Mouse (Mus musculus) myocyte (in vitro differentiated cells): ENCODE measurements around the gene Cdca8.

ENCODE experiments used
- CEBPB ChIP-seq: IDR thresholded peaks from 2 replicates; pipeline ENCODE4 v1.6.1; 2011; ENCODE audit warnings: mild to moderate bottlenecking, moderate library complexity; ENCODE audit not compliant: poor library complexity, insufficient read depth, severe bottlenecking
- E2F4 ChIP-seq: IDR thresholded peaks from one replicate; pipeline ENCODE4 v1.6.1; 2011; ENCODE audit warnings: mild to moderate bottlenecking, control low read depth, moderate library complexity; ENCODE audit not compliant: insufficient read depth
- MAX ChIP-seq: IDR thresholded peaks from one replicate; pipeline ENCODE4 v1.6.1; 2011; ENCODE audit warnings: low read depth, mild to moderate bottlenecking, control low read depth
- MYOD1 ChIP-seq, 3 experiments: IDR thresholded peaks; one replicate each; pipeline ENCODE4 v1.6.1; 2011; ENCODE audit warnings: control low read depth in 2 of 3, low read depth in 2 of 3, mild to moderate bottlenecking in 2 of 3, moderate library complexity in 1 of 3; ENCODE audit not compliant: insufficient read length in 2 of 3, control insufficient read depth in 1 of 3
- POLR2A ChIP-seq: IDR thresholded peaks from one replicate; pipeline ENCODE4 v1.6.1; 2011; ENCODE audit warnings: low read depth, mild to moderate bottlenecking, control low read depth, moderate library complexity; ENCODE audit not compliant: insufficient read length
- SRF ChIP-seq: IDR thresholded peaks from one replicate; pipeline ENCODE4 v1.6.1; 2011; ENCODE audit warnings: low read depth; ENCODE audit not compliant: control insufficient read depth, insufficient read length
- TCF12 ChIP-seq: IDR thresholded peaks from one replicate; pipeline ENCODE4 v1.6.1; 2011; ENCODE audit warnings: mild to moderate bottlenecking, control low read depth; ENCODE audit not compliant: poor library complexity, insufficient read depth, severe bottlenecking
- USF1 ChIP-seq: IDR thresholded peaks from one replicate; pipeline ENCODE4 v1.6.1; 2011; ENCODE audit warnings: low read depth, mild to moderate bottlenecking, control low read depth, moderate library complexity

GRCm38 (mm10) chr4:124881341-124881908, 57.7 kb downstream of the Cdca8 start:
- TF ChIP-seq MAX (no peak), USF1 (no peak), POLR2A (no peak), TCF12 (no peak), SRF (no peak), CEBPB (no peak), MYOD1 (IDR thresholded peaks at IDR 0.05; ENCODE audit: control insufficient read depth in 1 of 3, insufficient read length in 2 of 3, low read depth in 2 of 3) (no peak), E2F4 (no peak)
